Mouse (Mus musculus) skeletal muscle tissue, postnatal 0 days (tissue): ENCODE measurements around the gene Dhfr. TPM values are rescaled to one million over a fixed set of nuclear protein-coding genes. Genes with fewer than 3 reads are reported as not detected.

ENCODE experiments used
- polyA plus RNA-seq: library from polyadenylated mRNA; unstranded; fragments of >200 nt; fragmentation: Nextera tagmentation; extraction: Ambion mirVana; gene quantifications from 2 replicates; pipeline ENCODE4 v1.2.1, GENCODE M21; 2015

Gene Dhfr
- 3.3 and 4.1 TPM in 2 replicates for polyA plus RNA-seq

GRCm38 (mm10) chr13:92354456-92355271 lies at the start of gene Dhfr, which contains the start of gene Msh3:
TSS of gene Dhfr (plus strand) at chr13:92354726.
TSS of gene Msh3 (minus strand) at chr13:92355003.

GRCm38 (mm10) chr13:92305680-92306079 lies 48.8 kb upstream of the Dhfr start, which contains the start of gene Gm20379:
TSS of gene Gm20379 (plus strand) at chr13:92305980.

DNA sequence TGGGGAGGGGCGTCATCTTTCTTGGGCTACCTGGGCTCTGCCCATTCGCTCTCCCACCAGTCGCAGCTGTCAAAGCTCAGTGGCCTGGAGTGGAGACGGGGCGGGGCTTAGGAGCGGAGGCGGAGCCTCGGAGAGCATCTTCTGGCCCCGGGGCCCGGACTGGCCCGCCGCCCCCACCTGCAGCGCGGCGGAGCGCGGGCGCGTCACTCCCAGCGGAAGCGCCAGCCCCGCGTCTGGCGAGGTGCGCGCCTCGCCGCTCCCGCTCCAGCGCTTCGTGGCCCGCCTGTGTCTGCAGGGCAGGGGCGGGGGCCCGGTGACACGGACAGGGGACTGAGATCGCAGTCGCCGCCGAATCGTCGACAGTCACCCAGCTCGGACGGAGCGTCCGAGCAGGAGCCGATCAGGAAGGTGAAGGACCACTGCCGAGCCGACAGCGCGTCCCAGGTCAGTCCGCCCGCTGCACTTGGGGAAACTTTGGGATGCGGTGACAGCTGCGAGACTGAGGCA lies 71.3 kb downstream of the Dhfr start, which contains the start of gene Ankrd34b:
TSS of gene Ankrd34b (plus strand) at position 139 of the 507 bp plus-strand sequence.

Other genes with a start within 250 kb of the Dhfr start
- 0.09 and 0.22 TPM in 2 replicates for gene Rasgrf2, start 223.1 kb upstream of the Dhfr start, polyA plus RNA-seq
- gene Gm20379, start 48.7 kb upstream of the Dhfr start, polyA plus RNA-seq = 0.39 and 0.44 TPM in 2 replicates
- 9.2 and 9.5 TPM in 2 replicates for gene Msh3, start 277 bp downstream of the Dhfr start, polyA plus RNA-seq
- 0.04 TPM in 1 of 2 replicates, not detected in the other for gene Ankrd34b, start 71.2 kb downstream of the Dhfr start, polyA plus RNA-seq
- gene Fam151b, start 129.3 kb downstream of the Dhfr start, polyA plus RNA-seq = 0.21 and 0.33 TPM in 2 replicates
- gene Zfyve16, start 176.1 kb downstream of the Dhfr start, polyA plus RNA-seq = 5.3 and 5.9 TPM in 2 replicates
- gene Spz1, start 221.4 kb downstream of the Dhfr start, polyA plus RNA-seq = not detected in 2 replicates